Mouse (Mus musculus) embryonic fibroblast, embryonic 13.5 days (primary cell): ENCODE measurements around the gene Orc4.

Source experiments
- CTCF ChIP-seq: IDR thresholded peaks from 2 replicates; pipeline ENCODE4 v1.5.1; 2011; ENCODE audit warnings: mild to moderate bottlenecking, control low read depth, low read length, moderate library complexity, borderline replicate concordance; ENCODE audit not compliant: insufficient read depth
- POLR2A ChIP-seq: IDR thresholded peaks from 2 replicates; pipeline ENCODE4 v1.6.1; 2011; ENCODE audit warnings: low read depth, mild to moderate bottlenecking, control low read depth, low read length, moderate library complexity

DNA sequence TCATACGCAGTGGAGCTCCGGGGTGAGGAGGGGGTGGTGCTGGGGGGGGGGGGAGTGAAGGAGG, at the start of gene Orc4:
- no peak for TF ChIP-seq CTCF
- no peak for TF ChIP-seq POLR2A
